Mouse (Mus musculus) ES-E14 (cell line): Measurements from ENCODE around the gene Col2a1.

Source experiments
- CHD2 ChIP-seq: IDR thresholded peaks from 2 replicates; pipeline ENCODE4 v1.6.1; 2014; ENCODE audit warnings: mild to moderate bottlenecking, low read depth, low read length, inconsistent platforms
- ZC3H11A ChIP-seq: IDR thresholded peaks from 2 replicates; pipeline ENCODE4 v1.6.1; 2012; ENCODE audit warnings: low read depth, mild to moderate bottlenecking, inconsistent platforms, low read length, borderline replicate concordance
- ZNF384 ChIP-seq: IDR thresholded peaks from 2 replicates; pipeline ENCODE4 v1.6.1; 2012; ENCODE audit warnings: low read depth, low read length, inconsistent platforms

DNA sequence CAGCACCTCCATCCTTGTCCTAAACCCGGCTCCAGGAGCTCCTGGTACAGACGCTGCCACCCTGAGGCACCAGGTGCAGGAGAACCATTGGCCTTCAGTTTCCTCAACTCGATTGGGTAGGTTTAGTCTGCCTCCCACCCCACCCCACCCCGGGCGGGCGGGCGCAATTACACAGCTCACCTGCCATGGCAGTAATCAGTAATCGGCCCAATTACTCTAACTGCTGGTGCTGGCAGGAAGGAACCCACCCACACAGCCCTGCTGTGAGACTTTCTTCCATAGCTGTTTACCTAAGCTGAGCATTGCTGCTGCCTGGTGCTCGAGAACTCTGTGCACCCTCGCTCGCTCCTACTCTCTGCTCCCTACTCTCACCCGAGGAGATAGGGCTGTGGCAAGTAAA, 72.1 kb downstream of the Col2a1 start:
- TF ChIP-seq CHD2 (no peak), ZNF384 (no peak), ZC3H11A (no peak)
